Mouse (Mus musculus) erythroblast, embryonic 14.5 days (primary cell): ENCODE data around the gene Gdf11.

Source experiments
- GATA1 ChIP-seq: IDR thresholded peaks from 2 replicates; pipeline ENCODE4 v1.6.1; 2012; ENCODE audit warnings: low read length, inconsistent platforms, mixed read lengths
- TAL1 ChIP-seq: IDR thresholded peaks from 3 replicates; pipeline ENCODE4 v1.6.1; 2012; ENCODE audit warnings: low read length, inconsistent platforms, mixed read lengths

- TF ChIP-seq GATA1 = no peak
- TF ChIP-seq TAL1 = no peak
These were observed 46.9 kb upstream of the Gdf11 start for GRCm38 (mm10) chr10:128938457-128938856.
